Mouse (Mus musculus) kidney, embryonic 16.5 days (tissue): ENCODE data around the gene Chid1. TPM values are rescaled to one million over a fixed set of nuclear protein-coding genes. Genes with fewer than 3 reads are reported as not detected.
A peak's percentile ranks its signal among the peaks of the same experiment; 100 is the strongest.

Experiments
- ATAC-seq: fragments of 200-750 bp; cut with Nextera tagmentation; 2 replicates; pipeline ENCODE4 v1.8.0; 2017; ENCODE audit warnings: moderate TSS enrichment; ENCODE audit not compliant: low FRiP score, low TSS enrichment
- H3K27ac ChIP-seq: fragments of 300-500 bp; sonication (generic); 2 replicates; pipeline ENCODE4 v1.5.1; 2014; ENCODE audit warnings: low read length
- H3K27me3 ChIP-seq: fragments of 300-500 bp; sonication (generic); 2 replicates; pipeline ENCODE4 v1.6.1; 2014; ENCODE audit warnings: low read length, control low read depth, mixed read lengths; ENCODE audit not compliant: insufficient read depth
- H3K36me3 ChIP-seq: fragments of 300-500 bp; sonication (generic); 2 replicates; pipeline ENCODE4 v1.6.1; 2014; ENCODE audit warnings: low read length, control low read depth, mixed read lengths; ENCODE audit not compliant: insufficient read depth
- H3K4me1 ChIP-seq: fragments of 300-500 bp; sonication (generic); 2 replicates; pipeline ENCODE4 v1.6.1; 2014; ENCODE audit warnings: low read length, control low read depth, mixed read lengths; ENCODE audit not compliant: insufficient read depth
- H3K4me2 ChIP-seq: fragments of 300-500 bp; sonication (generic); replicated peaks from 2 replicates; pipeline ENCODE4 v1.6.1; 2014; ENCODE audit warnings: low read depth, low read length
- H3K4me3 ChIP-seq: fragments of 300-500 bp; sonication (generic); 2 replicates; pipeline ENCODE4 v1.5.1; 2014; ENCODE audit warnings: mild to moderate bottlenecking, low read length
- H3K9ac ChIP-seq: fragments of 300-500 bp; sonication (generic); replicated peaks from 2 replicates; pipeline ENCODE4 v1.6.1; 2014; ENCODE audit warnings: low read length
- H3K9me3 ChIP-seq: fragments of 300-500 bp; sonication (generic); 2 replicates; pipeline ENCODE4 v1.6.1; 2016; ENCODE audit warnings: low read length, control low read depth
- WGBS: fragments of 180-500 bp; shearing (Covaris S2); extraction: QIAGEN DNeasy Blood & Tissue Kit; methylation state at CpG from one replicate; pipeline ENCODE4 v1.1.7; 2014; 5-methylcytosine and 5-hydroxymethylcytosine counted together
- polyA plus RNA-seq: library from polyadenylated mRNA; unstranded; fragments of >200 nt; fragmentation: Nextera tagmentation; extraction: Ambion mirVana; gene quantifications from 2 replicates; pipeline ENCODE4 v1.2.1, GENCODE M21; 2015

Gene Chid1
- polyA plus RNA-seq, 1 experiment from 2014 or later = 47.7 TPM

DNA sequence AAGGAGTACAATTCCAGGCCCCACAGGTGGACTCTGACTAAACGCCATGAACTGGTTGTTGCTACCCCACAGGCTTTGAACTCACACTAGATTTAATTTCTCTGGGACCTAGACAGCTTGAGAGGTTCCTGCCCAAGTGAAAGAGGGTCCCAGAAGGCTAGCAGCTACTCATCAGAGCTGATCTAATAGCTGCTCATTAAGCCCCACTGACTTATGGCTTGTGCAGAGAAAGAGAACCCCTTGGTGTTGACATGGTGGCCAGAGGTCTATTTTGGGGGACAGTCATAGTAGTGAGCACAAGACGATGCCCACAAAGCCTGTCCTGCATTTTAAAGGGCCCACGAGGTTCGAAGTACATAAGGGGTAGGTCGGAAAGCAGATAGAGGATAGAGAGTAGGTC is 65.5 kb downstream of the Chid1 start:
- H3K4me3 ChIP-seq = peak overlapping the region; percentile 81
- ATAC-seq = no peak
- H3K36me3 ChIP-seq = peaks cover 26% of the 10 kb centered on the region
- peak overlapping the region; percentile 90 for H3K9ac ChIP-seq
- H3K4me2 ChIP-seq = peak overlapping the region; percentile 91
- WGBS = 7% methylated on average over 5 of the region's 5 CpGs
- peaks cover 48% of the 10 kb centered on the region for H3K4me1 ChIP-seq
- no peaks in the 10 kb centered on the region for H3K9me3 ChIP-seq
- no peaks in the 10 kb centered on the region for H3K27me3 ChIP-seq
- no peak overlapping the region for H3K27ac ChIP-seq

DNA sequence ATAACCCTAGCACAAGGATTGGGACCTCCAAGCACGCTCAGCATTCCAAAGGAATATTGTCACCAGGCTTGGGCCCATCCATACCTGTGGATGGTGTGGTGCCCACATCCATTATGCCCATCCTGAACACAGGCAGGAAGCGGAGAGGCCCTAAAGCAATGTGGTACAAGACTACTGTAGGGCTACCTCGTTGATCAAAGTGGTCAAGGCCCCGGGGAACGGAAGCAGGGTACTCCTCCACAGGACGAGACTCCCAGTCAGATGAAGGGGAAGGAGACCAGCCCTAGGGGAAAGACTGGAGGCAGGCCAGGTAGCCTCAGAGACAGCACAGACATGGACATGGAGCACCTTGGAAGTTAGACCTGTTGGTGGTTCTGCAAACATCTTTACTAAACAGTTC is 66.9 kb downstream of the Chid1 start:
- no peak overlapping the region for H3K4me3 ChIP-seq
- no peaks in the 10 kb centered on the region for H3K9me3 ChIP-seq
- no peaks in the 10 kb centered on the region for H3K27me3 ChIP-seq
- no peak for ATAC-seq
- H3K36me3 ChIP-seq = peaks cover 26% of the 10 kb centered on the region
- H3K4me2 ChIP-seq = no peak overlapping the region
- H3K27ac ChIP-seq = no peak overlapping the region
- 75% methylated on average over 6 of the region's 6 CpGs for WGBS
- no peak overlapping the region for H3K9ac ChIP-seq
- H3K4me1 ChIP-seq = peaks cover 53% of the 10 kb centered on the region

DNA sequence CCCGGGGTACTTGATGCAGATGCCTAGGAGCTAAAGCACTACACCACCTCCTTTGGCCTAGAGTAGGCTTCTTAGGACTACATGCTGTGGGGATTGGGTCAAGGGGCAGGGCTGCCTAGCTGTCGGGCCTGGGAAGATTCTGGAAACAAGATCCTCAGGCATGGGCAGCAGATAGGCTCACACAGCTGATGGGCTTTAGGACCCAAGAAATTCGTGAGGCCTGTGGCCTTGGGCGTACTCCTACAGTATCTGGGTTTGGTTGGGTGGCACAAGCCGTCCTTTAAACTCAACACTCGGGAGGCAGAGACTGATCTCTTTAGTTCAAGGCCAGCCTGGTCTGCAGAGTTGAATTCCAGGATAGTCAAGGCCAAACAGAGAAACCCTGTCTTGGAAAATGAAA is 67.4 kb downstream of the Chid1 start:
- no peak for ATAC-seq
- WGBS = 77% methylated on average over 6 of the region's 6 CpGs
- no peak overlapping the region for H3K9ac ChIP-seq
- no peak overlapping the region for H3K4me3 ChIP-seq
- no peak overlapping the region for H3K27ac ChIP-seq
- H3K36me3 ChIP-seq = peaks cover 26% of the 10 kb centered on the region
- no peak overlapping the region for H3K4me2 ChIP-seq
- no peaks in the 10 kb centered on the region for H3K9me3 ChIP-seq
- peaks cover 48% of the 10 kb centered on the region for H3K4me1 ChIP-seq
- no peaks in the 10 kb centered on the region for H3K27me3 ChIP-seq

DNA sequence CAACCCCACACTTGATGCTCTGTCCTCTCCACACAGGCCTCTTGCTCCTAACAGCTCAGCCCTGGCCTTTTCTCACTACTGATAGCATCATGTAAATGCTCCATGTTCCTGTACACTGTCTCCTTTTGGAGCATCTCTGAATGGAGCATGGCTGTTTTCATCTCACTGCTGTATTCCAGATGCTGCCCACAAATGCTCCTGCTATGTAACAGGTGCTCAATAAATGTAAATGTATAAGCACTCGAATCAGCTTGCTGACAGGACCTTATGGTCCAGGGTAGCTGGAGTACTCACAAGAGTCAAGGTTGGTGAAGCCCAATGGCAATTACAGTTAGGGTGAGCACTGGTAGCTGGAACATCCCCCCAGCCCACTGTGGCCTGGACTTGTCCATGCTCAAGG is 68.4 kb downstream of the Chid1 start:
- Histone ChIP-seq H3K27ac (no peak overlapping the region), H3K4me2 (no peak overlapping the region), H3K9ac (no peak overlapping the region), H3K36me3 (peaks cover 26% of the 10 kb centered on the region), H3K27me3 (no peaks in the 10 kb centered on the region), H3K9me3 (no peaks in the 10 kb centered on the region), H3K4me1 (peaks cover 46% of the 10 kb centered on the region), H3K4me3 (no peak overlapping the region)
- 79% methylated on average over 1 of the region's 1 CpGs for WGBS
- no peak for ATAC-seq

DNA sequence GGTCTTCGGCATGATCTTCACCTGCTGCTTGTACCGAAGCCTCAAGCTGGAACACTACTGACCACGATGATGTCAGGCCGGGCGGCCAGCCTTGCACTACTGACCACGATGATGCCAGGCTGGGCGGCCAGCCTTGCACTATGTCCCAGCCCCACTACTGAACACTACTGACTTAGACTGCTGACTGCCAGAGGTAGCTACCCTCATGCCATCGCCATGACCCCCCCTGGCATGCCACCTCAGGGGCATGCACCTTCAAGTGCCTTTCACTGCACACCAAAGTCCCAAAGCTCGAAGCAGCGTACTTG is 69.1 kb downstream of the Chid1 start:
- peaks cover 26% of the 10 kb centered on the region for H3K36me3 ChIP-seq
- ATAC-seq = no peak
- peaks cover 42% of the 10 kb centered on the region for H3K4me1 ChIP-seq
- H3K9ac ChIP-seq = no peak overlapping the region
- H3K4me2 ChIP-seq = no peak overlapping the region
- no peaks in the 10 kb centered on the region for H3K9me3 ChIP-seq
- H3K27ac ChIP-seq = no peak overlapping the region
- H3K27me3 ChIP-seq = no peaks in the 10 kb centered on the region
- WGBS = 91% methylated on average over 10 of the region's 10 CpGs
- H3K4me3 ChIP-seq = no peak overlapping the region

DNA sequence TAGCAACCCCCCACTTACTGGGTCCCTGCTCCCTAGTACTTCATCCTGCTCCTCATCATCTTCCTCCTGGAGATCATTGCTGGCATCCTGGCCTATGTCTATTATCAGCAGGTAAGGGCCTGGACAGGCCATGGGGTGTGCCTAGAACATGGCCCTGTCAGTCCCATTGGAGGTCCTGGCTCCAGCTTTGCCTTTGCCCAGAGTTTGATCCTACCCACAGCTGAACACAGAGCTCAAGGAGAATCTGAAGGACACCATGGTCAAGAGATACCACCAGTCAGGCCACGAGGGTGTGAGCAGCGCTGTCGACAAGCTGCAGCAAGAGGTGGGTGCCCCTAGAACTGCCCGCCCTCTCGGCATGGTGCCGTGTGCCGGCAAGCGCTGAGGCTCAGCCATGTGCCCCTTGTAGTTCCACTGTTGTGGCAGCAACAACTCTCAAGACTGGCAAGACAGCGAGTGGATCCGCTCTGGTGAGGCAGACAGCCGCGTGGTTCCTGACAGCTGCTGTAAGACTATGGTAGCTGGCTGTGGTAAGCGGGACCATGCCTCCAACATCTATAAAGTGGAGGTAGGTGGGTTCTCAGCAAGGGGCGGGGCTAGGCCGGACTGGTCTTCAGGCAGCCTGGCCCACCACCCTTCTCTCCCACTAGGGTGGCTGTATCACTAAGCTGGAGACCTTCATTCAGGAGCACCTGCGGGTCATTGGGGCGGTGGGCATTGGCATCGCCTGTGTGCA is 69.6 kb downstream of the Chid1 start:
- Histone ChIP-seq H3K36me3 (peaks cover 26% of the 10 kb centered on the region), H3K9me3 (no peaks in the 10 kb centered on the region), H3K4me2 (no peak overlapping the region), H3K4me1 (peaks cover 46% of the 10 kb centered on the region), H3K27ac (peak overlapping the region; percentile 97), H3K9ac (0 out of 2 replicates have a peak overlapping the region, but pooled peaks have one; percentile 90), H3K4me3 (no peak overlapping the region), H3K27me3 (0 out of 2 replicates have a peak, but pooled peaks cover 5% of the 10 kb centered on the region)
- 88% methylated on average over 18 of the region's 18 CpGs for WGBS
- no peak for ATAC-seq

DNA sequence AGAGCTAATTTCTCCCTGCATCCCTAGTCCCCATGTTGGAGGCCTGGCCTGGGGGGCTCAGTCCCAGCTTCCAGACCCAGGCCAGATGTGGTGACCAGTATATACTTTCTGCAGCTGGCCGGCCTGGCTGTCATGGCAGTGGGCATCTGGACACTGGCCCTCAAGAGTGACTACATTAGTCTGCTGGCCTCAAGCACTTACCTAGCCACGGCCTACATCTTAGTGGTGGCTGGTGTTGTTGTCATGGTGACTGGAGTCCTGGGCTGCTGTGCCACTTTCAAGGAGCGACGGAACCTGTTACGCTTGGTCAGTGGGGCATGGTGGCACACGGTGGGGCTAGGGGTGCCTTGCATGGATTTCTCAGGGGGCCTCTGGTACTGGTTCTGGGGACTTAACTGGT is 70.3 kb downstream of the Chid1 start:
- no peaks in the 10 kb centered on the region for H3K9me3 ChIP-seq
- peak overlapping the region; percentile 97 for H3K27ac ChIP-seq
- no peak for ATAC-seq
- peak overlapping the region; percentile 90 for H3K9ac ChIP-seq
- H3K4me1 ChIP-seq = peaks cover 53% of the 10 kb centered on the region
- H3K4me3 ChIP-seq = peak overlapping the region; percentile 85; the same call in 1 of the 2 replicates
- H3K4me2 ChIP-seq = peak overlapping the region; percentile 92
- H3K36me3 ChIP-seq = peaks cover 26% of the 10 kb centered on the region
- WGBS = 51% methylated on average over 6 of the region's 6 CpGs
- peaks cover 11% of the 10 kb centered on the region for H3K27me3 ChIP-seq

DNA sequence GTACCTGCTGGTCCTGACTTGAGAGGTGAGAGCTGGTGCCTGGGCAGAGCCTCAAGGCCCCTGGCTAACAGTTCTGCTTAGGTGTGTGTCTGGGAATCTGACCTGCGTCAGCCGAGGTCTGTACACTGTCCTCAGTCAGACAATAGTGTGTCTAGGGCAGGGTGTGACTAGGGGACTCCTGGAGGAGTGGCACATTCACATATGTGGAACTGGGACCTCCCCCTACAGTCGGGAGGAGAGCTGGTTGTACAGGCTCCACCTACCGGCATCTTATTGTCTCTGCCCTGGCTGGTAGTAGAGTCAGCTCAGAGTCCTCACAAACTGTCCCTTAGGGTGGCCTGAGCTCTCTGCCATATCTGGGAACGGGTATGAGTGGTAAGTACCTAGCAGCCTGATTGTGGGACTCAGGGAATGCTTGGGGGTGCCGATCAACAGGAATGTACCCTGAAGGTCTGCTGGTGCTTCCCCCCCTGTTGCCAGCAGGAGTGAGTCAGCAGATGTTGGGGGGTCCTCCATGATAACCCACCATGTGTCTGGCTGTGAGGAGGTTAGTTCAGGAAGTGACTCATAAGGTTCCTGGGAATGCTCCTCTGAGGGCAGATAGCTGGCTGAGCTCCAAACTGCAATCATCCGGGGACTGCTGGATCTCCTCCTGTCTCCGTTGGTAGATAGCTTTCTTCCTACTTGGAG is 71.0 kb downstream of the Chid1 start:
- ATAC-seq = peak; percentile 78
- H3K36me3 ChIP-seq = peaks cover 26% of the 10 kb centered on the region
- peak overlapping the region; percentile 97 for H3K27ac ChIP-seq
- 10% methylated on average over 8 of the region's 8 CpGs for WGBS
- H3K4me2 ChIP-seq = peak overlapping the region; percentile 92
- H3K4me3 ChIP-seq = peak overlapping the region; percentile 85
- peaks cover 18% of the 10 kb centered on the region for H3K27me3 ChIP-seq
- H3K9ac ChIP-seq = peak overlapping the region; percentile 90
- no peaks in the 10 kb centered on the region for H3K9me3 ChIP-seq
- peaks cover 52% of the 10 kb centered on the region for H3K4me1 ChIP-seq

DNA sequence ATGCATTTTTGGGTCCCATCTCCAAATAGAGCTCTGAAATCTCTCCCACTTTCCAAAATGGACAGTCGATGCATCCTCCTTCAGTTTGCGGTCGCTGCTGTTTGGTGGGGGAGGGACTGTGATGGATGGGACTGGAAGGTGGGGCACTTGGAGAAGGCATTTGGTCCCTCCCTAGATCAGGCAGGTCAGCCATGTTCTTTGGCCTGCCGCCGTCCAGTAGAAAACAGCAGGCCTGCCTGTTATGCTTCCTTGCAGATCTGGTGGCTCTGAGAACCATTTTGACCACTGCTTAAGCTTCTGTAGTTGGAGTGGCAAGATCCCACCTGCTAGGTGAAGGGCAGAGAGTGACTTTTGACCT is 71.5 kb downstream of the Chid1 start:
- Histone ChIP-seq H3K27me3 (peaks cover 23% of the 10 kb centered on the region), H3K9ac (peak overlapping the region; percentile 90), H3K27ac (peak overlapping the region; percentile 97), H3K9me3 (no peaks in the 10 kb centered on the region), H3K4me2 (peak overlapping the region; percentile 92), H3K4me3 (peak overlapping the region; percentile 85), H3K4me1 (peaks cover 50% of the 10 kb centered on the region), H3K36me3 (peaks cover 26% of the 10 kb centered on the region)
- no peak for ATAC-seq
- 4% methylated on average over 5 of the region's 5 CpGs for WGBS
